8 mouse cellular contexts compared by ENCODE assay signal in the genomic region with DNA sequence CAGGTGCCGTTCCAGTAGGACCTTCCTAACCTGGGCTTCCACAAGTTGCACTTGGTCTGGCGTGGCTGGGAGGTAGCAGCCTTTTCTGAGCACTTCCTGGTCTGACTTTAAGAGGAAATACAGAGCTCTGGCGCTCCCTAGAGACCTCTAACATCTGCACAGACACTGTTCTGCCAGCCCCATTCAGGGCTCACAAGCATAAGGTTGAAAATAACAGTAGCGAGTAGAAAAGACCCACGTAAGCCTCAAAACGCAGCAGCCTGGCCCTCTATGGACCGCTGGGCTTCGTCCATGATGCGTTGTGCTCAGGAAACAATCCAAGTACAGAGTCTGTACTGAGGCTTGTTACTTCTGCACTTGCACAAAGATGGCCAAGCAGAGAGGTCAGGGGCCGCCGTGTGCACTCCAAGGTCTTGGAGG. TPM values are rescaled to one million over a fixed set of nuclear protein-coding genes. Genes with fewer than 3 reads are reported as not detected.
A peak's percentile ranks its signal among the peaks of the same experiment; 100 is the strongest.
DNase-seq lines count a peak whose midpoint lies in the region; ATAC-seq and TF ChIP-seq lines count a peak whose summit lies in the region.

No protein-coding gene starts in this region.

- H3K9me3 ChIP-seq in E14TG2a.4 (ENCODE audit: low read length): no peaks in the 10 kb centered on the region
- no peaks in the 10 kb centered on the region for H3K9me3 ChIP-seq in erythroblast, embryonic 14.5 days (ENCODE audit: control insufficient read depth, low read length)
- H3K9me3 ChIP-seq in kidney, postnatal 0 days (replicated peaks; ENCODE audit: low read length): no peaks in the 10 kb centered on the region
- no peaks in the 10 kb centered on the region for H3K9me3 ChIP-seq in megakaryocyte, embryonic 14.5 days

- DNase-seq in frontal cortex, postnatal 36 days (ENCODE audit: low spot score in 2 of 2): no peak
- DNase-seq in kidney, postnatal 0 days (ENCODE audit: low spot score): peak; percentile 85
- DNase-seq in thymus, postnatal 4 days: peak; percentile 53
- no peak for DNase-seq in left cerebral cortex, adult 18-20 months (ENCODE audit: low spot score in 2 of 2)

- H3K4me3 ChIP-seq in E14TG2a.4 (replicated peaks; ENCODE audit: low read length): peak overlapping the region; percentile 75
- peak overlapping the region; percentile 57 for H3K4me3 ChIP-seq in erythroblast, embryonic 14.5 days (replicated peaks)
- no peak overlapping the region for H3K4me3 ChIP-seq in kidney, postnatal 0 days (replicated peaks; ENCODE audit: low read depth, low read length)
- peak overlapping the region; percentile 90 for H3K4me3 ChIP-seq in megakaryocyte, embryonic 14.5 days (replicated peaks)

- H3K9ac ChIP-seq in kidney, postnatal 0 days (ENCODE audit: low read depth, low read length): no peak overlapping the region

- ATAC-seq in frontal cortex, adult (ENCODE audit: low TSS enrichment): 0 out of 2 replicates have a peak, but pooled peaks have one; percentile 13
- ATAC-seq in kidney, postnatal 0 days (replicated peaks; ENCODE audit: low FRiP score, low read depth): peak; percentile 44

- TF ChIP-seq CTCF in E14TG2a.4 (conservative IDR thresholded peaks at IDR 0.05; ENCODE audit: low read length): no peak
- TF ChIP-seq CTCF in kidney, postnatal 0 days (IDR thresholded peaks at IDR 0.05; ENCODE audit: low read depth): peak; percentile 68

- no peak overlapping the region for H3K27ac ChIP-seq in kidney, postnatal 0 days

- H3K4me1 ChIP-seq in E14TG2a.4 (replicated peaks; ENCODE audit: low read depth, low read length): peaks cover 93% of the 10 kb centered on the region
- H3K4me1 ChIP-seq in erythroblast, embryonic 14.5 days (ENCODE audit: control insufficient read depth): peaks cover 62% of the 10 kb centered on the region
- peaks cover 23% of the 10 kb centered on the region for H3K4me1 ChIP-seq in kidney, postnatal 0 days (replicated peaks; ENCODE audit: insufficient read depth, low read length)
- peaks cover 76% of the 10 kb centered on the region for H3K4me1 ChIP-seq in megakaryocyte, embryonic 14.5 days

- H3K36me3 ChIP-seq in E14TG2a.4 (ENCODE audit: insufficient read depth, low read length): peaks cover 88% of the 10 kb centered on the region
- H3K36me3 ChIP-seq in erythroblast, embryonic 14.5 days (ENCODE audit: control insufficient read depth): no peaks in the 10 kb centered on the region
- no peaks in the 10 kb centered on the region for H3K36me3 ChIP-seq in kidney, postnatal 0 days (ENCODE audit: insufficient read depth, low read length)
- H3K36me3 ChIP-seq in megakaryocyte, embryonic 14.5 days (replicated peaks; ENCODE audit: low read length): peaks cover 49% of the 10 kb centered on the region

- no peaks in the 10 kb centered on the region for H3K27me3 ChIP-seq in E14TG2a.4 (ENCODE audit: insufficient read depth, low read length)
- H3K27me3 ChIP-seq in erythroblast, embryonic 14.5 days (ENCODE audit: control insufficient read depth): no peaks in the 10 kb centered on the region
- H3K27me3 ChIP-seq in kidney, postnatal 0 days (ENCODE audit: insufficient read depth, low read length): no peaks in the 10 kb centered on the region
- no peaks in the 10 kb centered on the region for H3K27me3 ChIP-seq in megakaryocyte, embryonic 14.5 days (replicated peaks)

- H3K4me2 ChIP-seq in kidney, postnatal 0 days (ENCODE audit: low read length): no peak overlapping the region

- 31% methylated on average over 11 of the region's 11 CpGs for WGBS in kidney, postnatal 0 days

RNA-seq across cellular contexts. Expression of a gene that starts 10.6 kb away (rescaled TPM):
- polyA plus RNA-seq in erythroblast, embryonic 14.5 days (2012): 0.06 and 0.20 TPM in 2 replicates
- polyA plus RNA-seq in kidney, postnatal 0 days (2015; fragmentation: Nextera tagmentation; extraction: Ambion mirVana): 14.3 and 16.1 TPM in 2 replicates
- polyA plus RNA-seq in megakaryocyte, embryonic 14.5 days (2012; ENCODE audit: insufficient read depth, low replicate concordance): 4.7 and 12.2 TPM in 2 replicates
- 100 to 1,000 TPM; 153 to 167 TPM for total RNA-seq in left cerebral cortex, adult 18-20 months (2021)

Comparison
In these comparisons a context has a peak if more than half of its experiments do, and no peak if none do; other contexts are left out.
1. DNase-seq: peak in kidney, postnatal 0 days (single experiment) and thymus, postnatal 4 days (single experiment); none in frontal cortex, postnatal 36 days (0 of 2) and left cerebral cortex, adult 18-20 months (0 of 2).